Mouse (Mus musculus) liver, postnatal 0 days (tissue): Measurements from ENCODE around the gene Foxd2.

ENCODE experiments used
- CTCF ChIP-seq: sonication (generic); IDR thresholded peaks from 2 replicates; pipeline ENCODE4 v1.5.1; 2016; ENCODE audit warnings: antibody characterized with exemption, low read depth
- EP300 ChIP-seq: IDR thresholded peaks from 2 replicates; pipeline ENCODE4 v1.6.1; 2016; ENCODE audit warnings: antibody characterized with exemption, low read depth, mild to moderate bottlenecking

DNA sequence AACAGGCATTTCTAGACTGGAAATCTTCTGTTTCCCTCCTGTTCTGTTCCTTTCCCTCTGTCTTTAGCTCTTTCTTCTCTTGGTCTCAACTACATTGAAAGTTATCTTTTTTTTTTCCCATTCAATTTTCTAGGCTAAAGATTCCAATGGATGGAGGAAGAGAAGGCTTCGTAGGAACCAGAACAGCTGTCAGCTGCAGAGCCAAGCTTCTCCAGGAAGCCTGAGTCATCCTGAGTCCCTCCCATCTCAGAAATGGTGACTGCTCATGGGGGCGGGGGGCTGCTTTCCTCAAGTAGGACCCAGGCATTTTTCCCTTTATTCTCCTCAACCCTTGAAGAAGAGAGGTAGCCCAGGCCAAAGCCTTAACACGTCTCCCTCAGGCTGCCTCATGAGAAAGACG, 7.4 kb upstream of the Foxd2 start:
- no peak for TF ChIP-seq CTCF
- no peak for TF ChIP-seq EP300
